Mouse (Mus musculus): ENCODE results near the gene Slc4a10.

DNA sequence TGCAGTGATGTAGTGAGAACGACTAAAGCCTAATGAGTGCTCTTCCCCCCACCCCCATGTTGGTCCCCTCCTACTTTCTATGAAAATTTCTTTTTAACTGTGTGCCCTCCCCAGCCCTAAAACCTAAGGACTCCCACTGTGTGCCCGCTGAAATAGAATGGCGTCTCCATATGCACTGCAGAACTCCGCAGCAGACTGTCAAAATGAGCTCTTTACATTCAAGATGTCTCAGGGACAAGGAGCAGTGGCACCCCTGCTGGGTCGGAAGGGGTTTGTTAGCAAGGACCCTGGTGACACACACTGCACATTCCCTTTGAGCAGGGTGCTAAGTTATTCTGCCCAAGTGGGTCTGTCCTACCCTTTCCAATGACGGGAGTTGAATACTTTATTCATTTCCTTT, 309.5 kb downstream of the Slc4a10 start:
- no peak for TF ChIP-seq POLR2A (IDR thresholded peaks at IDR 0.05; ENCODE audit: control insufficient read depth, low read depth, low read length)
- TF ChIP-seq CTCF (IDR thresholded peaks at IDR 0.05; ENCODE audit: control insufficient read depth, insufficient read depth, insufficient replicate concordance, low read depth, low read length) = no peak
